Mouse (Mus musculus) hindbrain, postnatal 0 days (tissue): ENCODE data around the gene Trpm3. TPM values are rescaled to one million over a fixed set of nuclear protein-coding genes. Genes with fewer than 3 reads are reported as not detected.

ENCODE experiments used
- ATAC-seq: fragments of 200-750 bp; cut with Nextera tagmentation; 2 replicates; pipeline ENCODE4 v1.8.0; 2017; ENCODE audit warnings: mild to moderate bottlenecking, moderate TSS enrichment, moderate library complexity
- DNase-seq: peaks from one replicate; pipeline ENCODE4 v3.0.0-alpha.2; 2015; ENCODE audit warnings: low spot score
- H3K27ac ChIP-seq: fragments of 300-500 bp; sonication (generic); 2 replicates; pipeline ENCODE4 v1.5.1; 2014; ENCODE audit warnings: mild to moderate bottlenecking
- H3K27me3 ChIP-seq: fragments of 300-500 bp; sonication (generic); 2 replicates; pipeline ENCODE4 v1.6.1; 2014; ENCODE audit warnings: low read length, mixed read lengths; ENCODE audit not compliant: insufficient read depth
- H3K36me3 ChIP-seq: fragments of 300-500 bp; sonication (generic); 2 replicates; pipeline ENCODE4 v1.6.1; 2014; ENCODE audit warnings: low read length, mixed read lengths; ENCODE audit not compliant: insufficient read depth
- H3K4me1 ChIP-seq: fragments of 300-500 bp; sonication (generic); 2 replicates; pipeline ENCODE4 v1.6.1; 2014; ENCODE audit warnings: antibody characterized with exemption, low read length, mixed read lengths; ENCODE audit not compliant: insufficient read depth
- H3K4me2 ChIP-seq: fragments of 300-500 bp; sonication (generic); 2 replicates; pipeline ENCODE4 v1.6.1; 2014; ENCODE audit warnings: low read depth, mild to moderate bottlenecking, low read length, moderate library complexity, mixed read lengths
- H3K4me3 ChIP-seq: fragments of 300-500 bp; sonication (generic); 2 replicates; pipeline ENCODE4 v1.5.1; 2014; ENCODE audit warnings: low read length
- H3K9ac ChIP-seq: fragments of 300-500 bp; sonication (generic); replicated peaks from 2 replicates; pipeline ENCODE4 v1.6.1; 2014; ENCODE audit warnings: mild to moderate bottlenecking, low read length, moderate library complexity, mixed read lengths
- H3K9me3 ChIP-seq: fragments of 300-500 bp; sonication (generic); 2 replicates; pipeline ENCODE4 v1.6.1; 2016; ENCODE audit warnings: low read length, mixed read lengths
- CTCF ChIP-seq: IDR thresholded peaks from 2 replicates; pipeline ENCODE4 v1.5.1; 2016; ENCODE audit warnings: antibody characterized with exemption, control low read depth, low read depth
- whole genome bisulfite sequencing: fragments of 180-500 bp; shearing (Covaris S2); extraction: QIAGEN DNeasy Blood & Tissue Kit; methylation state at CpG from one replicate; pipeline ENCODE4 v1.1.7; 2014; 5-methylcytosine and 5-hydroxymethylcytosine counted together
- polyA plus RNA-seq: library from polyadenylated mRNA; unstranded; fragments of >200 nt; fragmentation: Nextera tagmentation; extraction: Ambion mirVana; gene quantifications from 2 replicates; pipeline ENCODE4 v1.2.1, GENCODE M21; 2015
- total RNA-seq: library from RNA; depleted of rRNA; stranded (reverse); fragments of >200 nt; gene quantifications from 2 replicates; pipeline ENCODE4 v1.2.3, GENCODE M21; 2014

Gene Trpm3
- total and polyA plus RNA-seq, 2 experiments from 2014 or later, result 44.1 to 63.5 TPM

GRCm38 (mm10) chr19:22821741-22822140 is 682.9 kb downstream of the Trpm3 start:
- no peaks in the 10 kb centered on the region for H3K4me1 ChIP-seq

DNA sequence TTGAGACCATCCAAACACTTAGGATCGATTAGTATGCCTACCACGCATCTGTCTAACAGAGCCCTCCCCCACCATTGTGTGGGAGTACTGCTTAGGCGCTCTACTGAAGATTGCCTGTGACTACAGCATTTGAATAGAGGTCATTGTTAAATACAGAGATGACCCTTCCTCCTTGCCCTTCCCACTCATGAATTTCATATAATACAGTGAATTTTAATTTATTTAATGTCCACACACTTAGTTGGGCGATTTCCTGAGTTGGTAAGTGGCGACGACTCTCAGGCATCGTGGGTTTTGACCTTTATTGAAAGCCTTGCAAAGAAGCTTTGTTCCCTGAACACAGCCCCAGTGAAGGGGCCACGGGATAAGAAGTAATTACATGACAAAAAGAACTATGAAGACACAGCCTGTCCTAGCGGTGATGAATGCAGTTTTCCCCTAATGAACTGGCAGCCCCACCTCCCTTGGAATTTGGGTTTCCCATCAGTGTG is 684.7 kb downstream of the Trpm3 start:
- WGBS, result 25% methylated on average over 9 of the region's 9 CpGs
- DNase-seq, result no peak
- no peak overlapping the region for H3K9ac ChIP-seq
- H3K36me3 ChIP-seq, result no peaks in the 10 kb centered on the region
- peak; percentile 35; the same call in 1 of the 2 replicates for ATAC-seq
- H3K4me2 ChIP-seq, result no peak overlapping the region
- no peaks in the 10 kb centered on the region for H3K27me3 ChIP-seq
- H3K27ac ChIP-seq, result no peak overlapping the region
- no peaks in the 10 kb centered on the region for H3K9me3 ChIP-seq
- H3K4me3 ChIP-seq, result no peak overlapping the region
- no peak for TF ChIP-seq CTCF
- no peaks in the 10 kb centered on the region for H3K4me1 ChIP-seq

More at GRCm38 (mm10) chr19:22821741-22822140, 682.9 kb downstream of the Trpm3 start:
- TF ChIP-seq CTCF, result no peak
- Histone ChIP-seq H3K27ac (no peak overlapping the region), H3K4me3 (no peak overlapping the region), H3K36me3 (no peaks in the 10 kb centered on the region), H3K9ac (no peak overlapping the region), H3K9me3 (no peaks in the 10 kb centered on the region), H3K27me3 (no peaks in the 10 kb centered on the region), H3K4me2 (no peak overlapping the region)
- no peak for DNase-seq
- WGBS, result 56% methylated on average over 8 of the region's 8 CpGs
- ATAC-seq, result no peak

DNA sequence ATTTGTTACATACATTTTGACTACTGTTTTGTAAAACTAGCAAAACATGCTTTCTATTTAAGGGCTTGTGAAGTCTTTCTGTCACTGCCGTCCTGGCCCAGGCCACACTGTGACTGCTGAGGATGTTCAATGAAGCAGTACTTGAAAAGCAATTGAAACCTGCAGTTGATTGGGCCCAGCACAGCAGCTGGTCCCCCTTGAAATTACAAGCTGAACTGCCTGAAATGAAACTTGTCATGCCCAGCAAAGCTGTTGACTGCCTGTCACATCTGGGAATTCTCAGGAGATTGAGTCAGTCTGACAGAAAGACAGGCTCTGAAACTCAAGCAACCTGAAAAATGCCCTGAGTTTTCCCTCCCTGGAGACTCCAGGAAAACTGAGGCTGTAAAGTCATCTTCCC is 687.0 kb downstream of the Trpm3 start:
- no peak for TF ChIP-seq CTCF
- H3K4me3 ChIP-seq, result no peak overlapping the region
- H3K9me3 ChIP-seq, result no peaks in the 10 kb centered on the region
- no peaks in the 10 kb centered on the region for H3K4me1 ChIP-seq
- no peak overlapping the region for H3K9ac ChIP-seq
- no peaks in the 10 kb centered on the region for H3K36me3 ChIP-seq
- 28% methylated on average over 1 of the region's 1 CpGs for WGBS
- peak; percentile 12 for DNase-seq
- H3K4me2 ChIP-seq, result no peak overlapping the region
- no peaks in the 10 kb centered on the region for H3K27me3 ChIP-seq
- no peak overlapping the region for H3K27ac ChIP-seq
- 0 out of 2 replicates have a peak, but pooled peaks have one; percentile 40 for ATAC-seq

GRCm38 (mm10) chr19:22828198-22828742 is 689.4 kb downstream of the Trpm3 start:
- 83% methylated on average over 2 of the region's 2 CpGs for WGBS
- H3K27me3 ChIP-seq, result no peaks in the 10 kb centered on the region
- H3K4me1 ChIP-seq, result no peaks in the 10 kb centered on the region
- no peak overlapping the region for H3K27ac ChIP-seq
- H3K4me3 ChIP-seq, result no peak overlapping the region
- no peak for TF ChIP-seq CTCF
- DNase-seq, result no peak
- H3K9ac ChIP-seq, result no peak overlapping the region
- no peaks in the 10 kb centered on the region for H3K9me3 ChIP-seq
- no peak for ATAC-seq
- no peak overlapping the region for H3K4me2 ChIP-seq
- no peaks in the 10 kb centered on the region for H3K36me3 ChIP-seq

GRCm38 (mm10) chr19:22841081-22842040 is 702.5 kb downstream of the Trpm3 start:
- Histone ChIP-seq H3K4me1 (0 out of 2 replicates have a peak, but pooled peaks cover 3% of the 10 kb centered on the region), H3K4me2 (no peak overlapping the region), H3K4me3 (no peak overlapping the region), H3K9ac (no peak overlapping the region), H3K27ac (no peak overlapping the region), H3K27me3 (no peaks in the 10 kb centered on the region), H3K36me3 (no peaks in the 10 kb centered on the region), H3K9me3 (no peaks in the 10 kb centered on the region)
- ATAC-seq (no peak), DNase-seq (peak; percentile 41)
- WGBS, result 24% methylated on average over 6 of the region's 6 CpGs
- TF ChIP-seq CTCF, result no peak

DNA sequence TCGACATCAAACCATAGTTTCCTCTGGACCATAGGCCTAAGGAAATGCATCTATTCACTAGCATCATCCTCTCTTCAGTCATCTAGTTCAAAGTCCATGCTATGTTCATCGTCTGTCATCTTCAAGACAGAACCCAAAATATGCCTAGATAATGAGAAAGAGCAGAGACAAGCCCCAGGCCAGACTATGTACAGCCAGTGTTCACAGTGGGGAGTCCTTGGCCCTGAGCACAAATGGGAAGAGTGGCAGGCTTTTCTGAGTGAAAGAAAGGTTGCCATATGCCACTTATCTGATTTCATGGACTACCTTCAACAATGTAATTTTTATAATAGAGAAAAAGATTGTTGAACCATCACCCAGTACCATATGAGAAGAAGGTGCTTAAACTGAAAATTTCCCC is 703.9 kb downstream of the Trpm3 start:
- Histone ChIP-seq H3K27ac (no peak overlapping the region), H3K36me3 (no peaks in the 10 kb centered on the region), H3K27me3 (no peaks in the 10 kb centered on the region), H3K4me2 (no peak overlapping the region), H3K9me3 (no peaks in the 10 kb centered on the region), H3K4me3 (no peak overlapping the region), H3K4me1 (0 out of 2 replicates have a peak, but pooled peaks cover 6% of the 10 kb centered on the region), H3K9ac (no peak overlapping the region)
- no peak for ATAC-seq
- TF ChIP-seq CTCF, result no peak
- 74% methylated on average over 2 of the region's 2 CpGs for WGBS
- no peak for DNase-seq
